ENCODE assay signal across 8 mouse cellular contexts in the genomic region with DNA sequence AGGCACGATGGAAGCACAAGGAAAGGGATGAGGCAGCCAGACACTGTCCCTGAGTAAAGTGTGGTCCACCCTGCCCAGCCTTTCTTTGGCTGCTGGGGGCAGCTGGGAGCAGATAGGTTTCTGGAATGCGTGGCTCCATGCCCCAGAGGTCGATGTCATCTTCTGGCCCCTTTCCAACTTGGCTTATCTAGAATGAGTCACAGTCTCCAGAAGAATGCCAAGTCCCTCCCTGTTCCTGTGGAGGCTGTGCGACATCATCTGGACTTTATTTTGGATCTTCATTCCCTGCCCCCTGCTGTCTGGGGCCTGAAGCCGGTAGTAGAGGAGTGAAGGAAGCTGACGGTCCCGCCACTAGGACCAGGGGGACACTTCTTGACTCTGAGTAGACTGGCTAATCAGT. TPM values are rescaled to one million over a fixed set of nuclear protein-coding genes. Genes with fewer than 3 reads are reported as not detected.
A peak's percentile ranks its signal among the peaks of the same experiment; 100 is the strongest.
DNase-seq lines count a peak whose midpoint lies in the region; ATAC-seq lines count a peak whose summit lies in the region.

No protein-coding gene starts in this region.

- ATAC-seq in frontal cortex, adult (ENCODE audit: low TSS enrichment) = peak; percentile 48

- intact Hi-C loops in heart, postnatal 14 days (cut with DNase I) = loop anchor here (5.0 kb wide), 2 partner anchors 43 to 63 kb away; partner anchors contain the start of gene Fuk

- DNase-seq in embryo, embryonic 11 days = peak; percentile 14
- no peak for DNase-seq in embryo, embryonic 10 days (ENCODE audit: low spot score)
- DNase-seq in adrenal gland, adult 18-20 months (ENCODE audit: low spot score in 2 of 2) = peak; percentile 70 to 84
- DNase-seq in heart, postnatal 14 days = peak; percentile 78 to 91
- peak; percentile 50 to 56 for DNase-seq in left cerebral cortex, adult 18-20 months (ENCODE audit: low spot score in 2 of 2)
- DNase-seq in ovary, postnatal 36 days (ENCODE audit: low spot score) = peak; percentile 66
- no peak for DNase-seq in thymus, postnatal 4 days

RNA-seq across cellular contexts. Expression of gene Ddx19a, which starts 32.0 kb away (rescaled TPM):
- total RNA-seq in adrenal gland, adult 18-20 months (2021) = 10 to 100 TPM; 37.2 to 37.3 TPM
- 10 to 100 TPM; 33.5 to 34.6 TPM for total RNA-seq in heart, postnatal 14 days (2021)
- 10 to 100 TPM; 25.9 to 28.7 TPM for total RNA-seq in left cerebral cortex, adult 18-20 months (2021)

RNA-seq across cellular contexts. Expression of gene St3gal2, which starts 45.9 kb away (rescaled TPM):
- total RNA-seq in adrenal gland, adult 18-20 months (2021) = 10 to 100 TPM; 16.0 to 18.1 TPM
- total RNA-seq in heart, postnatal 14 days (2021) = 10 to 100 TPM; 32.6 to 33.0 TPM
- total RNA-seq in left cerebral cortex, adult 18-20 months (2021) = 10 to 100 TPM; 94.4 to 96.8 TPM

Comparison
In these comparisons a context has a peak if more than half of its experiments do, and no peak if none do; other contexts are left out.
1. DNase-seq: peak in embryo, embryonic 11 days (single experiment), adrenal gland, adult 18-20 months (2 of 2), heart, postnatal 14 days (2 of 2), left cerebral cortex, adult 18-20 months (2 of 2) and ovary, postnatal 36 days (single experiment); none in embryo, embryonic 10 days (single experiment) and thymus, postnatal 4 days (single experiment).